Comparison of ENCODE assay signal across 20 mouse cellular contexts in genomic region chr7:80319846-80320496, GRCm38 (mm10). TPM values are rescaled to one million over a fixed set of nuclear protein-coding genes. Genes with fewer than 3 reads are reported as not detected.
DNase-seq lines count a peak whose midpoint lies in the region; ATAC-seq and TF ChIP-seq lines count a peak whose summit lies in the region.
"Had no signal": no experiment of that assay in that cellular context is flagged by ENCODE, and none has a peak within 500 bp of the region (broad histone marks: within the 10 kb centered on the region; RNA-seq: fewer than 3 reads in every experiment).

No protein-coding gene starts in this region.

- no peak for ATAC-seq in hindbrain, embryonic 13.5 days (ENCODE audit: low FRiP score)
- no peak for ATAC-seq in hindbrain, embryonic 12.5 days (ENCODE audit: low FRiP score)
- ATAC-seq: forebrain, embryonic 16.5 days had no signal

- WGBS in heart, embryonic 10.5 days, result 77% methylated on average over 19 of the region's 19 CpGs
- whole genome bisulfite sequencing in hindbrain, embryonic 13.5 days, result 86% methylated on average over 19 of the region's 19 CpGs
- 86% methylated on average over 19 of the region's 19 CpGs for WGBS in hindbrain, embryonic 12.5 days

- H3K4me2 ChIP-seq in hindbrain, embryonic 13.5 days, result no peak overlapping the region
- no peak overlapping the region for H3K4me2 ChIP-seq in hindbrain, embryonic 12.5 days (replicated peaks)
- H3K4me2 ChIP-seq in myocyte (ENCODE audit: low read depth), result peak overlapping the region; percentile 70
- H3K4me2 ChIP-seq: heart, embryonic 15.5 days; limb, embryonic 15.5 days; liver, embryonic 15.5 days; neural tube, embryonic 13.5 days had no signal

- H3K4me3 ChIP-seq in heart, embryonic 10.5 days, result no peak overlapping the region
- no peak overlapping the region for H3K4me3 ChIP-seq in hindbrain, embryonic 13.5 days
- H3K4me3 ChIP-seq in hindbrain, embryonic 12.5 days, result no peak overlapping the region
- peak overlapping the region; percentile 31 to 52; a peak in 3 of 4 replicates for H3K4me3 ChIP-seq in ES-E14 (ENCODE audit: insufficient read depth in 1 of 2, low read depth in 1 of 2, low read length in 2 of 2, poor library complexity in 1 of 2, severe bottlenecking in 1 of 2)
- no peak overlapping the region for H3K4me3 ChIP-seq in myocyte
- H3K4me3 ChIP-seq: heart, embryonic 15.5 days; limb, embryonic 15.5 days; liver, embryonic 15.5 days; midbrain, embryonic 10.5 days; neural tube, embryonic 13.5 days had no signal

- peak; percentile 28 for TF ChIP-seq POLR2A in myocyte (IDR thresholded peaks at IDR 0.05; ENCODE audit: insufficient read length, low read depth)

- H3K4me1 ChIP-seq in heart, embryonic 10.5 days, result peaks cover 32% of the 10 kb centered on the region
- peaks cover 19% of the 10 kb centered on the region for H3K4me1 ChIP-seq in hindbrain, embryonic 13.5 days (replicated peaks)
- H3K4me1 ChIP-seq in hindbrain, embryonic 12.5 days, result peaks cover 9% of the 10 kb centered on the region
- H3K4me1 ChIP-seq in ES-E14 (ENCODE audit: control insufficient read depth in 2 of 2, insufficient read depth in 2 of 2, low read length in 2 of 2, poor library complexity in 1 of 2), result peaks cover 2 to 3% of the 10 kb centered on the region in 2 experiments; a peak in 2 of 4 replicates

- peaks cover 12% of the 10 kb centered on the region for H3K79me2 ChIP-seq in myocyte (ENCODE audit: control insufficient read depth, insufficient read depth)

- peaks cover 55% of the 10 kb centered on the region for H3K36me3 ChIP-seq in heart, embryonic 10.5 days
- peaks cover 49% of the 10 kb centered on the region for H3K36me3 ChIP-seq in hindbrain, embryonic 13.5 days
- H3K36me3 ChIP-seq in hindbrain, embryonic 12.5 days, result peaks cover 41% of the 10 kb centered on the region
- H3K36me3 ChIP-seq in ES-E14 (ENCODE audit: control insufficient read depth, insufficient read depth, low read length, poor library complexity, severe bottlenecking) (peaks cover 19% of the 10 kb centered on the region), myocyte (ENCODE audit: control insufficient read depth, insufficient read depth) (peaks cover 14% of the 10 kb centered on the region)

- 0 out of 2 replicates have a peak overlapping the region, but pooled peaks have one; percentile 29 for H3K9ac ChIP-seq in hindbrain, embryonic 13.5 days
- H3K9ac ChIP-seq in hindbrain, embryonic 12.5 days, result no peak overlapping the region
- H3K9ac ChIP-seq in ES-E14 (ENCODE audit: insufficient read depth, low read depth, low read length, poor library complexity, severe bottlenecking), result 0 out of 2 replicates have a peak overlapping the region, but pooled peaks have one; percentile 19
- H3K9ac ChIP-seq: limb, embryonic 15.5 days; liver, embryonic 15.5 days had no signal

- H3K9me3 ChIP-seq in heart, embryonic 10.5 days, result no peaks in the 10 kb centered on the region
- no peaks in the 10 kb centered on the region for H3K9me3 ChIP-seq in hindbrain, embryonic 13.5 days
- no peaks in the 10 kb centered on the region for H3K9me3 ChIP-seq in hindbrain, embryonic 12.5 days (replicated peaks)
- no peaks in the 10 kb centered on the region for H3K9me3 ChIP-seq in ES-E14 (ENCODE audit: control insufficient read depth, insufficient read depth, low read depth, low read length)
- H3K9me3 ChIP-seq: heart, embryonic 15.5 days; limb, embryonic 15.5 days; liver, embryonic 15.5 days; midbrain, embryonic 10.5 days; neural tube, embryonic 13.5 days had no signal

- H3K27ac ChIP-seq in heart, embryonic 10.5 days, result peak overlapping the region; percentile 56; the same call in 1 of the 2 replicates
- H3K27ac ChIP-seq in hindbrain, embryonic 13.5 days, result no peak overlapping the region
- no peak overlapping the region for H3K27ac ChIP-seq in hindbrain, embryonic 12.5 days
- H3K27ac ChIP-seq in ES-E14 (ENCODE audit: insufficient read depth, low read depth, low read length, poor library complexity, severe bottlenecking), result no peak overlapping the region
- H3K27ac ChIP-seq: heart, embryonic 15.5 days; limb, embryonic 15.5 days; liver, embryonic 15.5 days; macrophage; midbrain, embryonic 10.5 days; neural tube, embryonic 13.5 days had no signal

- in situ Hi-C loops in ES-E14 (cut with MboI; ENCODE audit: low sequenced_read_pairs in 2 of 2, unreplicated experiment in 2 of 2), result loop anchor here in 1 of 2 experiments (25.0 kb wide), 1 partner anchor 633 kb away; no protein-coding TSS in a partner anchor

- no peak for DNase-seq in heart, embryonic 10.5 days (ENCODE audit: low spot score)
- no peak for DNase-seq in heart, adult 18-20 months
- no peak for DNase-seq in ES-E14 (ENCODE audit: low read depth, low spot score)
- DNase-seq in kidney, postnatal 36 days, result no peak
- DNase-seq: adrenal gland, postnatal 25 days; B cell, adult 2 months; gastrocnemius, postnatal 25 days; kidney, adult 8-10 months; kidney, postnatal 14 days; thymus, postnatal 36 days had no signal

- no peaks in the 10 kb centered on the region for H3K27me3 ChIP-seq in heart, embryonic 10.5 days (ENCODE audit: insufficient read depth, poor library complexity, severe bottlenecking)
- H3K27me3 ChIP-seq in hindbrain, embryonic 13.5 days, result no peaks in the 10 kb centered on the region
- no peaks in the 10 kb centered on the region for H3K27me3 ChIP-seq in hindbrain, embryonic 12.5 days
- no peaks in the 10 kb centered on the region for H3K27me3 ChIP-seq in myocyte (ENCODE audit: control insufficient read depth, insufficient read depth, insufficient read length)
- H3K27me3 ChIP-seq: heart, embryonic 15.5 days; limb, embryonic 15.5 days; liver, embryonic 15.5 days; neural tube, embryonic 13.5 days had no signal

- no peak overlapping the region for H3ac ChIP-seq in myocyte (ENCODE audit: control insufficient read depth, insufficient read length)

TF ChIP-seq in ES-E14, 5 proteins besides CTCF, POLR2A, EP300 and RAD21:
- TF ChIP-seq HCFC1 (IDR thresholded peaks at IDR 0.05; ENCODE audit: borderline replicate concordance, insufficient read depth, low read length) (no peak), CHD2 (IDR thresholded peaks at IDR 0.05; ENCODE audit: low read depth, low read length) (no peak), MAFK (IDR thresholded peaks at IDR 0.05; ENCODE audit: insufficient read depth, low read depth, low read length) (no peak), ZC3H11A (IDR thresholded peaks at IDR 0.05; ENCODE audit: borderline replicate concordance, low read depth, low read length) (no peak), ZNF384 (IDR thresholded peaks at IDR 0.05; ENCODE audit: low read depth, low read length) (no peak)

TF ChIP-seq in myocyte, 11 proteins besides CTCF, POLR2A, EP300 and RAD21:
- TF ChIP-seq TCF12 (IDR thresholded peaks at IDR 0.05; ENCODE audit: insufficient read depth, poor library complexity, severe bottlenecking) (no peak), SRF (IDR thresholded peaks at IDR 0.05; ENCODE audit: control insufficient read depth, insufficient read length, low read depth) (no peak), POLR2AphosphoS2 (IDR thresholded peaks at IDR 0.05; ENCODE audit: insufficient read length, low read depth) (peak; percentile 32), MAX (IDR thresholded peaks at IDR 0.05; ENCODE audit: low read depth) (no peak), MYOG (IDR thresholded peaks at IDR 0.05; ENCODE audit: control insufficient read depth in 1 of 3, insufficient read depth in 1 of 3, insufficient read length in 2 of 3, low read depth in 2 of 3) (peak in 1 of 3 experiments; percentile 6), USF1 (IDR thresholded peaks at IDR 0.05; ENCODE audit: low read depth) (no peak), MYOD1 (IDR thresholded peaks at IDR 0.05; ENCODE audit: control insufficient read depth in 1 of 3, insufficient read length in 2 of 3, low read depth in 2 of 3) (peak in 1 of 3 experiments; percentile 2), CEBPB (IDR thresholded peaks at IDR 0.05; ENCODE audit: insufficient read depth, poor library complexity, severe bottlenecking) (no peak)

RNA-seq across cellular contexts. Expression of gene Rccd1, which starts 4.3 kb away (rescaled TPM):
- polyA plus RNA-seq in heart, embryonic 10.5 days (2016; fragmentation: Nextera tagmentation; extraction: Ambion mirVana), result 9.8 and 10.3 TPM in 2 replicates
- 1 to 10 TPM; 4.7 to 6.8 TPM for total RNA-seq in heart, adult 18-20 months (2021)
- 14.5 and 16.1 TPM in 2 replicates for polyA plus RNA-seq in hindbrain, embryonic 13.5 days (2015; fragmentation: Nextera tagmentation; extraction: Ambion mirVana)
- polyA plus RNA-seq in hindbrain, embryonic 12.5 days (2016; fragmentation: Nextera tagmentation; extraction: Ambion mirVana), result 9.8 and 14.1 TPM in 2 replicates
- total RNA-seq in ES-E14 (2012; rRNA removed), result 16.4 and 27.6 TPM in 2 replicates
- 8.4 TPM for polyA plus RNA-seq in myocyte (2012; fragmentation: generic; extraction: Trizol)

RNA-seq across cellular contexts. Expression of gene Unc45a, which starts 20.8 kb away (rescaled TPM):
- polyA plus RNA-seq in heart, embryonic 10.5 days (2016; fragmentation: Nextera tagmentation; extraction: Ambion mirVana), result 24.3 and 34.2 TPM in 2 replicates
- total RNA-seq in heart, adult 18-20 months (2021), result 10 to 100 TPM; 15.8 to 16.0 TPM
- polyA plus RNA-seq in hindbrain, embryonic 13.5 days (2015; fragmentation: Nextera tagmentation; extraction: Ambion mirVana), result 55.5 and 61.5 TPM in 2 replicates
- polyA plus RNA-seq in hindbrain, embryonic 12.5 days (2016; fragmentation: Nextera tagmentation; extraction: Ambion mirVana), result 56.2 and 60.6 TPM in 2 replicates
- 52.0 and 54.1 TPM in 2 replicates for total RNA-seq in ES-E14 (2012; rRNA removed)
- polyA plus RNA-seq in myocyte (2012; fragmentation: generic; extraction: Trizol), result 38.4 TPM

RNA-seq across cellular contexts. Expression of gene Hddc3, which starts 22.9 kb away (rescaled TPM):
- 18.3 and 18.4 TPM in 2 replicates for polyA plus RNA-seq in heart, embryonic 10.5 days (2016; fragmentation: Nextera tagmentation; extraction: Ambion mirVana)
- 10 to 100 TPM; 32.4 to 35.5 TPM for total RNA-seq in heart, adult 18-20 months (2021)
- 19.6 and 21.4 TPM in 2 replicates for polyA plus RNA-seq in hindbrain, embryonic 13.5 days (2015; fragmentation: Nextera tagmentation; extraction: Ambion mirVana)
- polyA plus RNA-seq in hindbrain, embryonic 12.5 days (2016; fragmentation: Nextera tagmentation; extraction: Ambion mirVana), result 20.2 and 22.0 TPM in 2 replicates
- total RNA-seq in ES-E14 (2012; rRNA removed), result 11.4 and 14.3 TPM in 2 replicates
- polyA plus RNA-seq in myocyte (2012; fragmentation: generic; extraction: Trizol), result 83.3 TPM

RNA-seq across cellular contexts. Expression of gene Prc1, which starts 25.7 kb away (rescaled TPM):
- polyA plus RNA-seq in heart, embryonic 10.5 days (2016; fragmentation: Nextera tagmentation; extraction: Ambion mirVana), result 153 and 163 TPM in 2 replicates
- 1 to 10 TPM in 1 of 2 experiments, under 1 TPM in 1; 0.87 to 2.2 TPM for total RNA-seq in heart, adult 18-20 months (2021)
- polyA plus RNA-seq in hindbrain, embryonic 13.5 days (2015; fragmentation: Nextera tagmentation; extraction: Ambion mirVana), result 43.5 and 46.8 TPM in 2 replicates
- polyA plus RNA-seq in hindbrain, embryonic 12.5 days (2016; fragmentation: Nextera tagmentation; extraction: Ambion mirVana), result 110 and 117 TPM in 2 replicates
- 91.0 and 103 TPM in 2 replicates for total RNA-seq in ES-E14 (2012; rRNA removed)
- polyA plus RNA-seq in myocyte (2012; fragmentation: generic; extraction: Trizol), result 25.5 TPM

RNA-seq across cellular contexts. Expression of gene Vps33b, which starts 50.5 kb away (rescaled TPM):
- 14.5 and 15.3 TPM in 2 replicates for polyA plus RNA-seq in heart, embryonic 10.5 days (2016; fragmentation: Nextera tagmentation; extraction: Ambion mirVana)
- total RNA-seq in heart, adult 18-20 months (2021), result 1 to 10 TPM; 7.2 to 9.0 TPM
- 21.8 and 23.4 TPM in 2 replicates for polyA plus RNA-seq in hindbrain, embryonic 13.5 days (2015; fragmentation: Nextera tagmentation; extraction: Ambion mirVana)
- 21.1 and 22.9 TPM in 2 replicates for polyA plus RNA-seq in hindbrain, embryonic 12.5 days (2016; fragmentation: Nextera tagmentation; extraction: Ambion mirVana)
- total RNA-seq in ES-E14 (2012; rRNA removed), result 21.1 and 30.4 TPM in 2 replicates
- 4.8 TPM for polyA plus RNA-seq in myocyte (2012; fragmentation: generic; extraction: Trizol)

Comparison
In these comparisons a context has a peak if more than half of its experiments do, and no peak if none do; other contexts are left out.
1. H3K4me3 ChIP-seq: peak in ES-E14 (2 of 2); none in heart, embryonic 10.5 days (single experiment), hindbrain, embryonic 13.5 days (single experiment), hindbrain, embryonic 12.5 days (single experiment) and myocyte (single experiment).